Mouse (Mus musculus) intestine, embryonic 15.5 days (tissue): ENCODE data around the gene Btbd9. TPM values are rescaled to one million over a fixed set of nuclear protein-coding genes. Genes with fewer than 3 reads are reported as not detected.

Experiments
- ATAC-seq: fragments of 200-750 bp; cut with Nextera tagmentation; 2 replicates; pipeline ENCODE4 v1.8.0; 2017; ENCODE audit warnings: moderate TSS enrichment, moderate library complexity
- H3K27ac ChIP-seq: fragments of 300-500 bp; sonication (generic); 2 replicates; pipeline ENCODE4 v1.5.1; 2015; ENCODE audit warnings: mild to moderate bottlenecking, inconsistent platforms
- H3K27me3 ChIP-seq: fragments of 300-500 bp; sonication (generic); replicated peaks from 2 replicates; pipeline ENCODE4 v1.6.1; 2015; ENCODE audit warnings: inconsistent platforms
- H3K36me3 ChIP-seq: fragments of 300-500 bp; sonication (generic); 2 replicates; pipeline ENCODE4 v1.6.1; 2015; ENCODE audit warnings: inconsistent platforms
- H3K4me1 ChIP-seq: fragments of 300-500 bp; sonication (generic); replicated peaks from 2 replicates; pipeline ENCODE4 v1.6.1; 2015; ENCODE audit warnings: inconsistent platforms
- H3K4me2 ChIP-seq: fragments of 300-500 bp; sonication (generic); replicated peaks from 2 replicates; pipeline ENCODE4 v1.6.1; 2015; ENCODE audit warnings: mild to moderate bottlenecking, inconsistent platforms
- H3K4me3 ChIP-seq: fragments of 300-500 bp; sonication (generic); replicated peaks from 2 replicates; pipeline ENCODE4 v1.5.1; 2015; ENCODE audit warnings: inconsistent platforms
- H3K9ac ChIP-seq: fragments of 300-500 bp; sonication (generic); 2 replicates; pipeline ENCODE4 v1.6.1; 2015; ENCODE audit warnings: inconsistent platforms
- H3K9me3 ChIP-seq: fragments of 300-500 bp; sonication (generic); 2 replicates; pipeline ENCODE4 v1.6.1; 2016; ENCODE audit warnings: inconsistent platforms
- WGBS: fragments of 180-500 bp; shearing (Covaris S2); methylation state at CpG from one replicate; pipeline ENCODE4 v1.1.7; 2015; 5-methylcytosine and 5-hydroxymethylcytosine counted together
- polyA plus RNA-seq: library from polyadenylated mRNA; unstranded; fragments of >200 nt; fragmentation: Nextera tagmentation; extraction: Ambion mirVana; gene quantifications from 2 replicates; pipeline ENCODE4 v1.2.1, GENCODE M21; 2015

Btbd9 gene
- polyA plus RNA-seq, 1 experiment from 2014 or later: 52.8 TPM

DNA sequence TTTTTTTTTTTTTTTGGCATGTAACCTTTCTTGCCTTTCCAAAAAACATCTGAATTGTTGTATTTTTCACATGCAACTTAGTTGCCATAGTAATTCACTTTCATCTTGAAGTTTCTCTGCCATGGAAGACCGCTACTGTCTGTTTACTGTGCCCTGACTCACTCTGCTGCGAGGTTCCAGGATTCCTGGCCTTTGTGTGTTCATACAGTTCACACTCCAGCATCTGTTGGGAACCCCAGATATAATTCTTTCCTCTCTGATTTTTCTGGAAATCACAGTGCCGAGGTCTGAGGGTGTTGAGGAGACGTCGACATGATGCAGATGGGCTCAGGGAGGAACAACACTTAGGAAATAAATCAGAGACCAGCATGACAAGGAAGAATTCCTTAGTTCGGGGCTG, 283.6 kb downstream of the Btbd9 start:
- WGBS: 41% methylated on average over 6 of the region's 6 CpGs
- no peaks in the 10 kb centered on the region for H3K27me3 ChIP-seq

DNA sequence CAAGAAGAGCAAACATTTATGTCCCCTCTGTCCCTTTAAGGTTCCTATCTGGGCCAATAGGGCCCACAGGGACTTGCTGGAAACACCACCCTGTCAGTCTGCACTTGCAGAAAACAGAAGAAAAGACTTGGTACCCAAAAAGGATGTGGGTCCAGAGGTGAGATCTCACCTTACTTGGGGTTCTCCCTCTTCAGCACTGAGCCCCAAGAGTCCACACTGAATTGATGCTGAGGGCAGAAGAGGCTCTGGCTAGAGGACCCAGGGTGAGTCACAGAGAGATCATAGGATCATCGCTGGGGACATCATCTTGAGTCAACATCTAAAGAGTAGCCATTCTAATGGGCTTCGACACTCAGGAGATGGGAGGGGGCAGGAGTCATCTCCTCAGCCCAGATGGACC, 290.6 kb downstream of the Btbd9 start:
- Histone ChIP-seq H3K27ac (no peak overlapping the region), H3K36me3 (no peaks in the 10 kb centered on the region), H3K4me1 (0 out of 2 replicates have a peak, but pooled peaks cover under 1% of the 10 kb centered on the region), H3K4me3 (no peak overlapping the region), H3K9me3 (no peaks in the 10 kb centered on the region), H3K4me2 (no peak overlapping the region), H3K27me3 (no peaks in the 10 kb centered on the region), H3K9ac (no peak overlapping the region)
- ATAC-seq: no peak
- WGBS: 88% methylated on average over 2 of the region's 2 CpGs

More for the DNA sequence above, 283.6 kb downstream of the Btbd9 start:
- Histone ChIP-seq H3K9me3 (no peaks in the 10 kb centered on the region), H3K4me2 (no peak overlapping the region), H3K4me1 (no peaks in the 10 kb centered on the region), H3K27ac (no peak overlapping the region), H3K9ac (no peak overlapping the region), H3K4me3 (no peak overlapping the region), H3K36me3 (no peaks in the 10 kb centered on the region)
- no peak for ATAC-seq

DNA sequence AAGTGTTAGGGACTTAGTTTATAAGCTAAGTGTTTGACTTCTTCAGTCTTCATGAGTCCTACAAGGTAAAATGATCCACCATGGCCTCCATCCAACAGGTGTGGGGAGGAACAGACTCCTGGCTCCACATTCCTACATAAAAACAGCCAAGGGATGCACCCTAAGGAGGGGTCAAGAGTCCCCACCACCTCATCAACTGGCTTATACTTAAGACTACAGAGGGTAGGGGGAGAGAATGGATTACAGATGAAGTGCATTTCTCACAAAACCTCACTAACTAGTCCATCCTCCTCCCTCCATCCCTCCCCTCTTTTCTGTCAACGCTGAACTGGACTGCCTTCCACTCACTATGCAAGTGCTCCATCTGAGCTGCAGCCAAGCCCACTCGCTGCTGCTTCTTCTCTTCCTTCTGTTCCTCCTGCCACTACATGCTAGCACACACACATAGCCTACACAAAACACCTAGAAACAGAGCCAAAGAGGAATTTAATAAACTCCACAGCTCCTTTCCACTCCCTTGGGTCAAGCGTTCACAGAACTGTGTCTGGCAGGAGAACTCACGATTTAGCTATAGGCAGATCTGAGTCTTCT, 292.7 kb downstream of the Btbd9 start:
- Histone ChIP-seq H3K9ac (no peak overlapping the region), H3K36me3 (no peaks in the 10 kb centered on the region), H3K27me3 (no peaks in the 10 kb centered on the region), H3K4me1 (0 out of 2 replicates have a peak, but pooled peaks cover 6% of the 10 kb centered on the region), H3K27ac (no peak overlapping the region), H3K9me3 (no peaks in the 10 kb centered on the region), H3K4me2 (no peak overlapping the region), H3K4me3 (no peak overlapping the region)
- 75% methylated on average over 4 of the region's 4 CpGs for WGBS
- no peak for ATAC-seq

DNA sequence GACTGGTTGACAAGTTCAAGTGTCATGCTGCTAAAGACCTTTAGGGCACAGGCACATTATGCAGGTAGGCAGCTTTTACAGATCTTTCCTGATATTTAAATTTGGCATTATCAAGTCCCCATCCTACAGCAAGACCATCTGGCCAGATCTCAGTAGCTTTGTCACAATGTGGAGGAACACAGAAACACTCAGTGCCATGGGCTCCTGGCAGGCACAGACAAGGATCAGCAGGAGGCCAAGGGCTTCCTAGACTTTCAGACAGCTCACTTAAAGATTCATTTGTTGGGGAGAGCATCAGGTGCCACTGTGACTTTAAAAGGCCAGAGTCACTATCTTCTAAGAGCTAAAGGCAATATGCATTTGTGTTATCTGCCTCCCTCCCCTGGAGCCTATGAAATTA, 293.3 kb downstream of the Btbd9 start:
- no peak for ATAC-seq
- Histone ChIP-seq H3K36me3 (no peaks in the 10 kb centered on the region), H3K4me2 (no peak overlapping the region), H3K27me3 (no peaks in the 10 kb centered on the region), H3K4me3 (no peak overlapping the region), H3K9ac (no peak overlapping the region), H3K9me3 (no peaks in the 10 kb centered on the region), H3K27ac (no peak overlapping the region), H3K4me1 (0 out of 2 replicates have a peak, but pooled peaks cover 6% of the 10 kb centered on the region)

DNA sequence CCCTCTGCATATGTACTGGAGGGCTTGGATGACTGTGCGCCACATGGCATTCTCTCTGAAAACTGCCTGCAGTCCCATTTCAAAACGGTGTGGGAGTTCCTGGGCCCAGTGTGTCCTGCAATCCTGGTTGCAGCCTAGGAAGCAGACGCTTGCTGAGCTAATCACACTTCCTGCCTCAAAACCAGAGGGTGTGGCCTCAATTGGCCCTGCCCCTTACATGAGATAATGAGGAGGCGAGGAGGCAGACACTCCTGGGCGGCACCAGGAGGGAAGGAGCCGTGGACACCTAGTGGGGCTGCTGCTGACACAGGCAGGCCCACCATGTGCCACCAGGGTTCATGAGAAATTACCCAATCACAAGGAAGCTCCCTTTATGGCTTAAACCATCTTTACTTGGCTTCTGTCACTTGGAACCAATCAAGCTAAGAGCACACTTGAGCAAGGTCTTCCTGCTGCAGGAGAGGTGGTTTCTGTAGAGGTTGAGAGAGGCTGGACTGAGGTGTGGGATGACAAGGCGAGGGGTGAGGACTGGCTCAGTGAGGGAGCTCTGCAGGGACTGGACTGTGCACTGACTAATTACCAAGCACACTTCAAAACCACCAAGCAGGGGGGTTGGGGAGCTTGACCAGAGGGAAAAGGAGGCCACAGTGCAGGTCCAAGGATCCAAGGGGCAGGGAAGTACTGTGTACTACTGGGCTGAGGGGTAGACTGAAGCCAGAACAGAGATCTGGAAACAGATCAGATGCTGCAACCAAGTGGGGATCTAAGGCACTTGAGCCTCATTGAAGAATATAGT, 295.8 kb downstream of the Btbd9 start:
- no peak overlapping the region for H3K4me3 ChIP-seq
- H3K4me1 ChIP-seq: 0 out of 2 replicates have a peak, but pooled peaks cover 6% of the 10 kb centered on the region
- H3K9me3 ChIP-seq: no peaks in the 10 kb centered on the region
- H3K4me2 ChIP-seq: no peak overlapping the region
- H3K27me3 ChIP-seq: no peaks in the 10 kb centered on the region
- 0 out of 2 replicates have a peak, but pooled peaks have one; percentile 63 for ATAC-seq
- no peak overlapping the region for H3K27ac ChIP-seq
- H3K36me3 ChIP-seq: no peaks in the 10 kb centered on the region
- WGBS: 51% methylated on average over 7 of the region's 7 CpGs
- H3K9ac ChIP-seq: no peak overlapping the region

DNA sequence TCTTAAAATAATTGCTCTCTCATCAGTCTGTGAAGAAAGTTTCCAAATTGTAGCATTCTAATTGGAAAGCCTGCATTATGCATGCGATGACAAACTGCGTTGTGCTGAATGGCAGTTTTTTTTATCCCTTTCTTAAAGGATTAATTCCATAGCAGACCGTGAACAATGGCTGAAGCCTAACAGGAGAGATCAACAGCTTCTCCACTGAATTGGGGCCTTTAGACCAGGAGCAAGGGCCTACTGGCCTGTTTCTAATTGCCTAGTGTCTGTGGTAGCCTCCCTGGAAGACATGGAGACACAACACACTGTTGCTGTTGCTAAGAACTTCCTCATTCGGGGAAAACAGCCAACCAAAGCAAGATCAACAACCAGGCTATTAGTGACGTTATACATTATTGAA, 296.6 kb downstream of the Btbd9 start:
- 77% methylated on average over 5 of the region's 5 CpGs for WGBS
- no peaks in the 10 kb centered on the region for H3K36me3 ChIP-seq
- no peak for ATAC-seq

DNA sequence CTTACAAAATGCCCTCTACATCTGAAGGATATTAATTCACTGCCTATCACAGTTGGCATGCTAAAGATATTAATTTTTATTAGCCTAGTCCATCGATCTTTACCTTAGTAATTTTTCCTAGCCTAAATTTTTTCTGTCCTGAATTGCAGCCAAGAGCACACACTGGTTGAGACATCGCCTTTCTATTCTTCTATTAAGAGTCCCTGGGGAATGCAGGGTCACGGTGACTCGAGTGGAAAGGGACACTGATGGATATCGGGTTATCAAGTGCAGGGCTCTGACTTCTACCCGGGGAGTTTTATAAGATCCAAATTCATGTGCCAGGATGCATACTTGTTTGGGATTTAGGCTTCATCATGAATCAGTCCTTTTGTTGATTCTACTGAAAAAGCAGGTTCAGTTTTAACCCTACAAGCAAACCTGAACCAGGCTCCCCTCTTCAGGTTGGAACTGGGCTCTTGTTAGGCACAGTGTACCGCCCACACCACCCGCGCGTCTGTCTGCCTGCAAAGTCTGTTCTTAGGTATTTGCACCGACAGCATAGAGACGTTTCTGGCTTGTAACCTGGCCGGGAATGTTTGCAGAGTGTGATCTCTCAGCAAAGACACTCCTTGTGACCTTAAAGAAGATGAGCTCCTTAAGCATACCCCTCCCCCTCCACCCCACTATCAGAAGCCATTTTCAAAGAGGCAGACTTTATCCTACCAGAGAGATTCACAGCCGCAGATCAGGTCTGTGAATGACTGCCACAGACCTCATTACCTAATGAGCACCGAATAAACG, 297.5 kb downstream of the Btbd9 start:
- H3K9me3 ChIP-seq: no peaks in the 10 kb centered on the region
- no peak overlapping the region for H3K9ac ChIP-seq
- no peak overlapping the region for H3K4me2 ChIP-seq
- H3K27ac ChIP-seq: no peak overlapping the region
- H3K4me3 ChIP-seq: no peak overlapping the region
- no peaks in the 10 kb centered on the region for H3K36me3 ChIP-seq
- no peak for ATAC-seq
- 36% methylated on average over 16 of the region's 16 CpGs for WGBS
- H3K4me1 ChIP-seq: 0 out of 2 replicates have a peak, but pooled peaks cover 6% of the 10 kb centered on the region
- H3K27me3 ChIP-seq: no peaks in the 10 kb centered on the region

More for the DNA sequence above, 296.6 kb downstream of the Btbd9 start:
- Histone ChIP-seq H3K27ac (no peak overlapping the region), H3K4me2 (no peak overlapping the region), H3K9ac (no peak overlapping the region), H3K9me3 (no peaks in the 10 kb centered on the region), H3K4me3 (no peak overlapping the region), H3K27me3 (no peaks in the 10 kb centered on the region), H3K4me1 (0 out of 2 replicates have a peak, but pooled peaks cover 6% of the 10 kb centered on the region)

DNA sequence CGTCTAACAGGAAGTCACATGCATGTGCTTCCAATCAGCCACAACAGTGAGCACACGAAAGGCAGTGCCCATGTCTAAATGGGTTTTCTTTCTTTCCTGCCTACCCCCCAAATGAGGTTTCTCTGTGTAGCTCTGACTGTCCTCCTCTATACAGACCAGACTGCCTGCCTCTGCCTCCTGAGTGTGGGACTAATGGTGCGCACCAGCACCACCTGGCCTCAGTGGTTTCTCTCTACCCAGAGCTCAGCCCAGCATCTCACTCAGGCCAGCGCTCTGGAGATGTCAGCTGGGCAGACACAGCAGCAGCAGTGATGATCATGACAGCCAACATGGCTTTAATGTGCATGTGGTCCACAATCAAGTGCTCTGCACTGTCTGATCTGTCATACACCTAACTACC, 299.8 kb downstream of the Btbd9 start:
- 0 out of 2 replicates have a peak, but pooled peaks cover 6% of the 10 kb centered on the region for H3K4me1 ChIP-seq
- WGBS: 84% methylated on average over 4 of the region's 4 CpGs
- no peaks in the 10 kb centered on the region for H3K9me3 ChIP-seq
- H3K27ac ChIP-seq: no peak overlapping the region
- no peak overlapping the region for H3K4me2 ChIP-seq
- no peak for ATAC-seq
- H3K4me3 ChIP-seq: no peak overlapping the region
- no peak overlapping the region for H3K9ac ChIP-seq
- no peaks in the 10 kb centered on the region for H3K36me3 ChIP-seq
- no peaks in the 10 kb centered on the region for H3K27me3 ChIP-seq

DNA sequence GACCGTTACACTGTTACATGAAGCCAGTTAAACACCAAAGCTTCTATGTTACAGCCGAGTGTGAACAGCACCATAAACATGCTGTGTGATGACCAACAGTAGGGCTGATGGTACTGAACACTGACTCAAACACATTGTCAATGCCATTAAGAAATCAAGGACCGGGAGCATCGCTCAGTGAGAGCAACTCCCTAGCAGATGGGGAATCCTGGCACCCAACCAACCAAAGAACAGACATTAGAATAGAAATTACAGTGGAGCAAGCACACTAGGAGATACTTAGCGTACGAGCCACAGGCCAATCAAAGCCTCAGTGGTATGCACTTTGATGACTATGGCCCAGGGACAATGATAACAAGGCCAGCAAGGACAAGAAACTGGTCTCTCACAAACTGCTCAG, 303.5 kb downstream of the Btbd9 start:
- Histone ChIP-seq H3K27ac (no peak overlapping the region), H3K9ac (no peak overlapping the region), H3K4me3 (no peak overlapping the region), H3K9me3 (no peaks in the 10 kb centered on the region), H3K4me1 (peaks cover 5% of the 10 kb centered on the region; the same call in 1 of the 2 replicates), H3K4me2 (no peak overlapping the region), H3K36me3 (no peaks in the 10 kb centered on the region), H3K27me3 (no peaks in the 10 kb centered on the region)
- WGBS: 89% methylated on average over 6 of the region's 6 CpGs
- ATAC-seq: no peak

DNA sequence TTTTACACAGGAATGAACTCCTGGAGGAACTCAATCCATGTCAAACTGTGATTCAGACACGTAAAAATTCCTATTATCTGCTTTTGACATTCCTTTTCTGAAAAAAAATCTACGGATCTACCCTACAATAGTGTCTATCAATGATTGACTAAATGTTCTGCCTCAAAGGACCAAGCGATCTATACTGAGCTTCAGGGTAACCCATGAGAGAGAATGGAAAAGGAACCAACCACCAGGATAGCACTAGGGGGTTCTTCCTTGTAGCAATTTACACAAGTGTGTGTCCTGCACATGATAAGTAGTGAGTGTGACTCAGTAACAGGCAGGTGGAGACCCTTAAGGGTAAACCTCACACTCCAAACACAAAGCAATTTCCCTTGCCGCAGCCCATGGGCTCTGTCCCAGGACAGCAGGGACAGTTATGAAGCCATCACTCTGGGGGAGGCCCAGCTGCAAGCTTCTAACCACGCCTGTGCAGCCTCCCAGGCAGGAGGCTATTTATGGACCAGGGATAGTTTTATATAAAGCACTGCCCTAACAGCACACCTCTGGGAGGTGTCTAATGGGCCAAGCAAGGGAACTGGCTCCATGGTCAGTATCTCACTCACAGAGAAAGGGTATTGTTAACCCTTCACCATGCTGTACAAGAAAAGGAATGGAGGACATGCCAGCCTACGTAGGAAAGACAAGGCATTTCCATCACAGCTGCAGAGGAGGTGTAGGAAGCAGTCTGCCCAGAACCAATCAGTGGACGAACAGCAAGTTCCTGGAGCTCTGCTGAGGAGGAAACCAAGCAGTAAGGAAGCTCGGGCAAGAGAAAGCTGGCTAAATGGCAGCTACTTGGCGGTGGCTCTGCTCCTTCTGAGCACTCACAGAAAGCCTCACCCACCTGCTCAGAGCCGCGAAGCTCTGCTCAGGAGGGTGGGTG, 306.9 kb downstream of the Btbd9 start:
- no peaks in the 10 kb centered on the region for H3K27me3 ChIP-seq

DNA sequence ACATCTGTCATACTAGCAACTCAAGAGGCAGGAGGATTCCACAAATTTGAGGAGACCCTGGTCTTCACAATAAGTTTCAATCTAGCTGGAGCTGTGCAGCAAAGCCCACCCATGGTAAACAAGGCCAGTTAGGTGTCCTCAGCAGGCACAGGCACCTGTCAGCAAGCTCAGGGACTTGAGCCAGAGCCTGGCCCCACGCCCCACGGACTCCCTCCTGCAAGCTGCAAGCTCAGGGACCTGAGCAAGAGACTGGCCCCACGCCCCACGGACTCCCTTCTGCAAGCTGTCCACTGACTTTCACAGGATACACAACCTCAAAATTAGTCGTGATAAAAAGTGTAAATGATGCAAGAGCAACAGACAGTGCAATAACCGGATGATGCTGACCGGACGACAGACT, 307.8 kb downstream of the Btbd9 start:
- H3K4me2 ChIP-seq: no peak overlapping the region
- H3K27ac ChIP-seq: no peak overlapping the region
- no peaks in the 10 kb centered on the region for H3K9me3 ChIP-seq
- no peaks in the 10 kb centered on the region for H3K36me3 ChIP-seq
- 90% methylated on average over 8 of the region's 8 CpGs for WGBS
- H3K4me1 ChIP-seq: peaks cover 10% of the 10 kb centered on the region; the same call in 1 of the 2 replicates
- ATAC-seq: no peak
- no peaks in the 10 kb centered on the region for H3K27me3 ChIP-seq
- no peak overlapping the region for H3K4me3 ChIP-seq
- H3K9ac ChIP-seq: no peak overlapping the region

More for the DNA sequence above, 306.9 kb downstream of the Btbd9 start:
- H3K4me3 ChIP-seq: no peak overlapping the region
- WGBS: 57% methylated on average over 11 of the region's 11 CpGs
- no peak overlapping the region for H3K27ac ChIP-seq
- H3K9me3 ChIP-seq: no peaks in the 10 kb centered on the region
- H3K9ac ChIP-seq: no peak overlapping the region
- no peaks in the 10 kb centered on the region for H3K36me3 ChIP-seq
- no peak overlapping the region for H3K4me2 ChIP-seq
- peaks cover 10% of the 10 kb centered on the region; the same call in 1 of the 2 replicates for H3K4me1 ChIP-seq
- ATAC-seq: peak; percentile 55; the same call in 1 of the 2 replicates
